Mouse (Mus musculus) embryonic fibroblast, embryonic 13.5 days (primary cell): Measurements from ENCODE around the gene Fam53b.

ENCODE experiments used
- CTCF ChIP-seq: IDR thresholded peaks from 2 replicates; pipeline ENCODE4 v1.5.1; 2011; ENCODE audit warnings: mild to moderate bottlenecking, control low read depth, low read length, moderate library complexity, borderline replicate concordance; ENCODE audit not compliant: insufficient read depth
- POLR2A ChIP-seq: IDR thresholded peaks from 2 replicates; pipeline ENCODE4 v1.6.1; 2011; ENCODE audit warnings: low read depth, mild to moderate bottlenecking, control low read depth, low read length, moderate library complexity

- TF ChIP-seq POLR2A (no peak), CTCF (no peak)
Measured at GRCm38 (mm10) chr7:132720562-132720961, 93.1 kb downstream of the Fam53b start.
